Mouse (Mus musculus) layer of hippocampus, adult 2 months (tissue): Measurements from ENCODE around the gene Eif2d. TPM values are rescaled to one million over a fixed set of nuclear protein-coding genes. Genes with fewer than 3 reads are reported as not detected.
A peak's percentile ranks its signal among the peaks of the same experiment; 100 is the strongest.
"Not testable (repeated sequence)": the region's sequence is repeated elsewhere in the genome, so short reads cannot be mapped to it uniquely, and the experiment has no call there.

Experiments
- DNase-seq, 2 experiments: peaks; one replicate each; pipeline ENCODE4 v3.0.0; 2022; ENCODE audit warnings: low spot score in 2 of 2
- H3K27ac ChIP-seq: fragments of 200-600 bp; 2 replicates; pipeline ENCODE4 v1.8.1; 2022
- H3K4me3 ChIP-seq: fragments of 200-600 bp; 2 replicates; pipeline ENCODE4 v1.8.1; 2022; ENCODE audit warnings: mild to moderate bottlenecking
- CTCF ChIP-seq: fragments of 200-600 bp; conservative IDR thresholded peaks from 2 replicates; pipeline ENCODE4 v1.8.1; 2022; ENCODE audit warnings: antibody characterized with exemption, mild to moderate bottlenecking, moderate library complexity
- total RNA-seq, 2 experiments: library from RNA; stranded (reverse); gene quantifications; 2 replicates each; pipeline ENCODE4 v1.2.3; 2021

Eif2d gene
- total RNA-seq, 2 experiments from 2014 or later, result 41.2 to 48.6 TPM

DNA sequence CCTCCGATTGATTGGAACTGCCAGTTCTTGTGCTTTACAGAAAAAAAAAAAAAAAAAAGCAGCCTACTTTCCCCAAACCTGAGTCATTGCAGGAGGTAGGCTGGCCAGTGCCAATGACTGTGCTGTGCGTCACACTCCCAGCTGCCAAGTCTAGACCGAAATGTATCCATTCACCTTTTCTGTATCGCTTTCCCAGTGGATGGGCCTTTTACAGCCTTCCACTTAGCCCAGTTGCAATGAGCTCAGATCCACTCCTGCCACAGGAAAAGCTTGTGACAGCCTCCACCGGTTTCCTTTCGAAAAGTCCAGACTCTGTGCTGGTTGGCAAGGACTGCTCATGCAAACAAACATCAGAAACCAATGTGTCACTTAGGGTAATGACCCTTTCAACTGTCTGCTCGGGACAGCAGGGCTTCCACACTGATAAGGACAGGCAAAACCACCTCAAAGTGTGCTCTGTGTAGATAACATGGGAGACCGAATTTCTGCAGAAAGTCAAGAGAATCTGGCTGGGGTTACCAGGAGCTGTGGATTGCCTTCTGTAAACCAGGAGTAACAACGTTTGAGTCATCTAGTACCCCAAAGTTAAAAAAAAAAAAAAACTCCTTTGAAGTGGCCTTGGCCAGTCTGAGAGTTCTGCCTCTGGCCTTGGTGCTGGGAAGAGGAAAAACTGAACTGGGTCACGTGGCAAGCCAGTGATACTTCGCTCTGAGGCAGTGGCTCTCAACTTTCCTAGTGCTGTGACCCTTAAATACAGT, 26.8 kb upstream of the Eif2d start:
- no peak for DNase-seq
- no peak overlapping the region for H3K4me3 ChIP-seq
- peak overlapping the region; percentile 25; the same call in 1 of the 2 replicates for H3K27ac ChIP-seq
- TF ChIP-seq CTCF, result no peak

- DNase-seq, result no peak
- TF ChIP-seq CTCF, result no peak
- no peak overlapping the region for H3K4me3 ChIP-seq
- H3K27ac ChIP-seq, result peak overlapping the region; percentile 21; the same call in 1 of the 2 replicates
These were observed 18.8 kb upstream of the Eif2d start for GRCm38 (mm10) chr1:131134231-131134630.

DNA sequence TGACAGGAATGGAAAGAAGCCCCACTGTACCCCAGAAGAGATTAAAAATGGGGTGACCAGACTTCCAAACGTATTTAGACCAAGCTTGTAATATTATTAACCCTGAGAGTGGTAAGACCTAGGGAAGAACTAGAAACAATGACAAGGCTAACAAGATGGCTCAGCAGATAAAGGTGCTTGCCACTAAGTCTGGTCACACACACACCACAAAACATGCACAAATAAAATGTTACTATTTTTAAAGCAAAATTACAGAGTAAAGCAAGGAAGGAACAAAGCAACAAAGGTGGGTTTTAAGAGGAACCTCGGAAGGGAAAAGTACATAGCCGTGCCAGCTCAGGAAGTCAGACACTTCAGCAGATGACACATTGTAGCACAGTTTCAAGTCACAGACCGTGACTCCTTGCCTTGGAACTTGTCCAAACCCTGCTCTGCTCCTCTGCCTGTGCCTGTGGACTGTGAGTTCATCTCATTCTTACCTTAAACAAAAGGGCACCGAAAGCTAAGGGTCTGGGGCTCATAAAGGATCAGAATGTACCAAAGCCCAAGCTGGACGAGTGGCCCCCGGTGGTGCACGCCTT, 17.9 kb upstream of the Eif2d start:
- peak overlapping the region; percentile 72 for H3K4me3 ChIP-seq
- H3K27ac ChIP-seq, result peak overlapping the region; percentile 84; the same call in 1 of the 2 replicates
- no peak for DNase-seq
- TF ChIP-seq CTCF, result no peak

- DNase-seq, result no peak
- no peak for TF ChIP-seq CTCF
- peak overlapping the region; percentile 72 for H3K4me3 ChIP-seq
- H3K27ac ChIP-seq, result peak overlapping the region; percentile 84
These were observed 16.9 kb upstream of the Eif2d start for GRCm38 (mm10) chr1:131135960-131136629.

- no peak for TF ChIP-seq CTCF
- no peak for DNase-seq
- Histone ChIP-seq H3K27ac (peak overlapping the region; percentile 84), H3K4me3 (peak overlapping the region; percentile 72)
These were observed 15.9 kb upstream of the Eif2d start for GRCm38 (mm10) chr1:131137111-131137510.

GRCm38 (mm10) chr1:131137717-131138118, 15.3 kb upstream of the Eif2d start:
- no peak for DNase-seq
- Histone ChIP-seq H3K27ac (peak overlapping the region; percentile 84), H3K4me3 (peak overlapping the region; percentile 72)
- no peak for TF ChIP-seq CTCF

- TF ChIP-seq CTCF, result peak; percentile 75
These were observed 14.6 kb upstream of the Eif2d start, which contains the start of gene Dyrk3 for GRCm38 (mm10) chr1:131138191-131139016. TSS of gene Dyrk3 (minus strand) at chr1:131138340.

DNA sequence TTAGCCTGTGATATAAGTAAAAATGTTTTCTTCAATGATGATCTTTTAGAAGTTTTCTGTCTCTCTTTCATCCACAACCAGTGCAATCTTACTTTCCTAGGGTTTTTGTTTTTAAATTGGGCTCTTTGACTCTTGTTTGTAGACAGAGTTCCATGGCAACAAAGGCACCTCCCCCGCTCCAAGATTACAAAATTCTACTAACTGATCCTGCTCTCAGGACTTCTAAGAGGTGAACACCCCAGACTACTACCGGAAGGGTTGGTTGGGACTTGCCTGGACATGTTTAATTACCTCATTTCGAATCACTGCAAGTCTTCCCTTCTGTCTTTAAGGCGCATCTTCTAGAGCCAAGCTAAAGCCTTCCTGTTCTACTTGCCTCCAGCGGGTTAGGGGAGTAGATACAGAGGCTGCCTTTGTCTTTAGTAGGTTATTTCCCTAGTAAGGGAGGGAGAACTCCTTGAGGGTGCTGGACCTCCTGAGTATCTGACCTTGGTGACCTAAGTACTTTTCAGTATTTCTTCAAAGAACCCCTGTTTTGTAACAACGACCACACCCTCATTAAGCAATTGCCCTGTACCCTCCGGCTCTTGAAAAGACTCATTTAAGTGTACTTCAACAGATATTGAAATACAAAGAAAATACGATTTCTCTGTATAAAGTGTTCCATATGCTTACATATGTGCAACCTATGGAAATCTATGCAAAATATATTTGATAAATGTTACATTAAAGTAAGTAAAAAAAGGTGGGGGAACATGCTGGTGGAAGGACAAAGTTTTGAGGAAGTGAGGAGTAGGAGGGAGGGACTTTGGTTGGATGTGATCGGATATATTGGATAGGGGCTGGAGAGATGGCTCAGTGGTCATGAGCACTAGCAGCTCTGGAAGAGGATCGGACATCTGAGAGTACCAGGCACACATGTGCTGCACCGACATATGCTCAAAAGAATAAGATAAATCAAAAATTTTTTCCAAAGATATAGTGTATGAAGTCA, 13.6 kb upstream of the Eif2d start:
- Histone ChIP-seq H3K4me3 (peak overlapping the region; percentile 72), H3K27ac (peak overlapping the region; percentile 84)
- no peak for DNase-seq

More at GRCm38 (mm10) chr1:131138191-131139016, 14.6 kb upstream of the Eif2d start, which contains the start of gene Dyrk3:
- Histone ChIP-seq H3K27ac (peak within 1 kb of the TSS; percentile 84), H3K4me3 (peak within 1 kb of the TSS; percentile 72)
- peak; percentile 90 to 91 for DNase-seq

GRCm38 (mm10) chr1:131141449-131141848, 11.5 kb upstream of the Eif2d start:
- Histone ChIP-seq H3K4me3 (no peak overlapping the region), H3K27ac (no peak overlapping the region)
- no peak for DNase-seq
- TF ChIP-seq CTCF, result no peak

More for the DNA sequence above, 13.6 kb upstream of the Eif2d start:
- no peak for TF ChIP-seq CTCF

DNA sequence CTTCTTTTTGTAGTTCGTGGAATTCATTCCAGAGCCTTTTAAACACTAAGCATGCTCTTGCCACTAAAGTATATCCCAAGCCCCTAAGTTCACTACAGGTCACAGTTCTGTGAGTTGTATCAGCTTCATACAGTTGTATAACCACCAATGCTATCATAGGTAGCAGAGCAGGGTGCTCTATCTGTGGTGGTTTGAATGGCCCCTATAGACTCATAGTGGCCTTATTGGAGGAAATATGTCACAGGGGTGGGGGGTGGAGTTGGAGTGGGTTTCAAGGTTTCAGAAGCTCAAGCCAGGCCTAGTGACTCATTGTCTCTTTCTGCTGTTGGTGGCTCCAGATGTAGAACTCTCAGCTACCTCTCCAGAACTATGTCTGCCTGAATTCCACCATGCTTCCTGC, 10.5 kb upstream of the Eif2d start:
- TF ChIP-seq CTCF, result no peak
- Histone ChIP-seq H3K27ac (no peak overlapping the region), H3K4me3 (no peak overlapping the region)
- no peak for DNase-seq

- not testable (repeated sequence) for H3K4me3 ChIP-seq, H3K27ac ChIP-seq, DNase-seq
These were observed 7.8 kb upstream of the Eif2d start for GRCm38 (mm10) chr1:131145222-131145621.

DNA sequence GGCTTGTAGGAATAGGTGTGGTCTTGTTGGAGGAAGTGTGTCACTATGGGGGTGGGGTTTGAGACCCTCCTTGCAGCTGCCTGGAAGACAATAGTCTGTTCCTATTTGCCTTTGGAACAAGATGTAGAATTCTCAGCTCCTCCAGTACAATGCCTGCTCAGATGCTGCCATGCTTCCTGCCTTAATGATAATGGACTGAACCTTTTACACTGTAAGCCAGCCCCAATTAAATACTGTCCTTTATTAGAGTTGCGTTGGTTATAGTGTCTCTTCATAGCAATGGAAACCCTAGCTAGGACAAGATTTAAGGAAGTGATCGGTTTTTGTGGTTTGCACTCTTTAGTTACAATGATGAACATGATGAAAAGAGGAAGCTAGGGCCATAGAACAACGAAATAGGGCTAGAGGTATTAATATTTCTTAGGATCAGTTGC, 6.8 kb upstream of the Eif2d start:
- TF ChIP-seq CTCF, result no peak
- no peak for DNase-seq
- Histone ChIP-seq H3K27ac (no peak overlapping the region), H3K4me3 (no peak overlapping the region)
